Mouse (Mus musculus): ENCODE results near the gene Plekhg1. TPM values are rescaled to one million over a fixed set of nuclear protein-coding genes. Genes with fewer than 3 reads are reported as not detected.

The Plekhg1 gene
- polyA plus RNA-seq (2014; fragmentation: Nextera tagmentation; extraction: Ambion mirVana): 16.4 and 18.8 TPM in 2 replicates

DNA sequence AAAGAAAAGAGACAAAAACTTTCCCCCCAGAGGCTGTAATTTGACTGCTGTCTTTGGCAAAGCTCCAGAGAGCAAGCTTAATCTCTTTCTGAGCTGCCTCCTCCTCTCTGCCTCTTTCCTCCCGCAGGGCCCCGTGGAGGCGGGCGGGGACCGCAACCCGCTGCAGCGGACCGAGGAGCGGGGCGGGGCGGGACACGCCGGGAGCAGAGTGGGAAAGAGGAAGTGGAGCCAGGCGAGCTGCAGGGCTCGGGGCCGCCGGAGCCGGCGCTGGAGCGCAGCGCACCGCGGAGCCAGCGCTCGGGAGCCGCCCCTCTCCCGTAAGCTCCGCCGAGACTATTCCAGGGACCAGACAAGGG lies at the start of gene Plekhg1:
Gene Plekhg1 (plus strand): TSS at position 217 of the 356 bp plus-strand sequence.
- peak; percentile 90 for ATAC-seq (ENCODE audit: insufficient number of reproducible peaks, insufficient read depth, low FRiP score, low read depth)

DNA sequence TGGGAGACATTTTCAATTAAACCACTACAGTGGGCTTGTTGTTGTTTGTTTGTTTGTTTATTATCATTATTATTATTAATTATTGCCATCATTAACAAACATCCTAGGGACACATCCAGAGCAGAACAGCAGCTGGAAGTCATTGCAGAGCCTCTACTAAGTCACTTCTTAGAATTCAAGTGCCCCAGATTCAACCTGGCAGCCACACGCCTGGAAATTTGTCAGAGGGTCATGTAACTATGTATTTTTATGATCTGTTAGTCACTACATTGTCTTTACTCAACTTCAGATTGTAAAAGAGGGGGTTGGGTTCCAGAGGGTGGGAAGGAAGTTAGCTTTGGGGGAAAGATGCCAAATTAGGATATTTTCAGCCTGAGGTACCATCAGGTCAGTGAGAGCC lies 47.4 kb upstream of the Plekhg1 start:
- Histone ChIP-seq H3K4me1 (ENCODE audit: control insufficient read depth, insufficient read depth, low read length) (no peaks in the 10 kb centered on the region), H3K4me2 (replicated peaks; ENCODE audit: low read depth, low read length) (no peak overlapping the region), H3K27ac (ENCODE audit: low read length) (no peak overlapping the region), H3K27me3 (ENCODE audit: control insufficient read depth, insufficient read depth, low read length) (no peaks in the 10 kb centered on the region), H3K4me3 (ENCODE audit: low read depth, low read length) (no peak overlapping the region), H3K36me3 (ENCODE audit: control insufficient read depth, insufficient read depth, low read length) (no peaks in the 10 kb centered on the region), H3K9me3 (ENCODE audit: control insufficient read depth, low read depth, low read length) (no peaks in the 10 kb centered on the region), H3K9ac (replicated peaks; ENCODE audit: low read depth, low read length) (no peak overlapping the region)
- no peak for ATAC-seq (ENCODE audit: insufficient number of reproducible peaks, insufficient read depth, low FRiP score, low read depth)
- 63% methylated on average over 1 of the region's 1 CpGs for WGBS

More for the DNA sequence above, at the start of gene Plekhg1:
- Histone ChIP-seq H3K27ac (ENCODE audit: low read length) (peak within 1 kb of the TSS; percentile 90), H3K4me2 (replicated peaks; ENCODE audit: low read depth, low read length) (peak within 1 kb of the TSS; percentile 78), H3K4me1 (ENCODE audit: control insufficient read depth, insufficient read depth, low read length) (no peaks in the 10 kb centered on the region), H3K9ac (replicated peaks; ENCODE audit: low read depth, low read length) (peak within 1 kb of the TSS; percentile 68), H3K36me3 (ENCODE audit: control insufficient read depth, insufficient read depth, low read length) (no peaks in the 10 kb centered on the region), H3K9me3 (ENCODE audit: control insufficient read depth, low read depth, low read length) (no peaks in the 10 kb centered on the region), H3K4me3 (ENCODE audit: low read depth, low read length) (peak within 1 kb of the TSS; percentile 71), H3K27me3 (ENCODE audit: control insufficient read depth, insufficient read depth, low read length) (no peaks in the 10 kb centered on the region)
- WGBS: 0% methylated on average over 25 of the region's 29 CpGs

DNA sequence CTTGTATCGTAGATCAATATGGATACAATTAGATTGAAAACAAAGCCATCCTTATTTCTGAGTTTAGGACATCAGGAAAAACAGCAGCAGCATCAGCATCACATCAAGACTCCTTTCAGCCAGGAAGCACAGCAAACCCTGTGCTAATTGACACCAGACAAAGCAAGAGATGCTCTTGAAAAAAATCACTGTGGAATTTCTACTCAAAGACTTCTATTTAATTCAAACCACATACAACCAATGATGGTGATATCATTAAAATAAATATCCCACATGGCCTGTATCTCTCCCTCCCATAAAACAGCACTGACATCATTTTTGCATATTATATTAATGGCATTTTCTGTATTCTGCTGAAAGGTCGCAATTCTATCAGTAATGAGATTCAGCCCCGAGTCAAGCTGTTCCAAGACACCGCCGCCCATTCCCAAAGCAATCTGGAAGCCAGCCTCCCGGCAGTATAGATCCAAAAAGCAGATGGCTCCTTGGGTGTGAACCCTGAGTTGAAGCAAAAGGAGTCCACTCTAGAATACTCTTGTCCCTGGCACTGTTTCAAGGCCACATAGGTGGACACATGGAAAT lies 46.4 kb upstream of the Plekhg1 start:
- no peak for ATAC-seq (ENCODE audit: insufficient number of reproducible peaks, insufficient read depth, low FRiP score, low read depth)
- Histone ChIP-seq H3K4me1 (ENCODE audit: control insufficient read depth, insufficient read depth, low read length) (no peaks in the 10 kb centered on the region), H3K27me3 (ENCODE audit: control insufficient read depth, insufficient read depth, low read length) (no peaks in the 10 kb centered on the region), H3K4me3 (ENCODE audit: low read depth, low read length) (no peak overlapping the region), H3K9ac (replicated peaks; ENCODE audit: low read depth, low read length) (no peak overlapping the region), H3K9me3 (ENCODE audit: control insufficient read depth, low read depth, low read length) (no peaks in the 10 kb centered on the region), H3K4me2 (replicated peaks; ENCODE audit: low read depth, low read length) (no peak overlapping the region), H3K36me3 (ENCODE audit: control insufficient read depth, insufficient read depth, low read length) (no peaks in the 10 kb centered on the region), H3K27ac (ENCODE audit: low read length) (no peak overlapping the region)
- WGBS: 78% methylated on average over 6 of the region's 6 CpGs

DNA sequence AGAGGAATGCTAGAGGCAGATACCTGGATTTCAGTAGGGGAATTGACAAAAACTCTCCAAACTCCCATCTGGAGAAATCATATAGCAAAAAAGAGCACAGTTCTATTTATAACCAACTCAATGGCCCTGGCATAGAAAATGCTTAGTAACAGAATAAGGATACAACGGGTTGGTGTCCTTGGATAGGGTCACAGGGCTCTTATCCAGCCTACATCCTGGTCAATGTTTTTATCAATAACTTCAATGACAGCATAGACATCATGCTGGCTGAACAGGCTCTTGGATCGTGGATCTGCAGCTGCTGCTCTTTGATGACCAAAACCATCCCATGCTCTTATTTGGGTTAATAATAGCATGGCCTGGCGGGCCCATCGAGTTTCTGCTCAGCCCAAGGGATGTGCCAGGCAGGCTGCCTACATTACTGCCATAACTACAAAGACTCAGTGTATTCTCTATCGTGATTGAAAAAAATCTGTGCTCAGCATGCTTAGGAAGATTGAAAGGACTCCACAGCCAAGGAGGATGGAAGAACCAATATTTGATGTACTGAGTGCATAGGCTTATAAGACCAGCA lies 44.7 kb upstream of the Plekhg1 start:
- Histone ChIP-seq H3K4me3 (ENCODE audit: low read depth, low read length) (no peak overlapping the region), H3K27me3 (ENCODE audit: control insufficient read depth, insufficient read depth, low read length) (no peaks in the 10 kb centered on the region), H3K4me1 (ENCODE audit: control insufficient read depth, insufficient read depth, low read length) (no peaks in the 10 kb centered on the region), H3K9ac (replicated peaks; ENCODE audit: low read depth, low read length) (no peak overlapping the region), H3K9me3 (ENCODE audit: control insufficient read depth, low read depth, low read length) (no peaks in the 10 kb centered on the region), H3K27ac (ENCODE audit: low read length) (no peak overlapping the region), H3K4me2 (replicated peaks; ENCODE audit: low read depth, low read length) (no peak overlapping the region), H3K36me3 (ENCODE audit: control insufficient read depth, insufficient read depth, low read length) (no peaks in the 10 kb centered on the region)
- 82% methylated on average over 5 of the region's 5 CpGs for WGBS
- no peak for ATAC-seq (ENCODE audit: insufficient number of reproducible peaks, insufficient read depth, low FRiP score, low read depth)

DNA sequence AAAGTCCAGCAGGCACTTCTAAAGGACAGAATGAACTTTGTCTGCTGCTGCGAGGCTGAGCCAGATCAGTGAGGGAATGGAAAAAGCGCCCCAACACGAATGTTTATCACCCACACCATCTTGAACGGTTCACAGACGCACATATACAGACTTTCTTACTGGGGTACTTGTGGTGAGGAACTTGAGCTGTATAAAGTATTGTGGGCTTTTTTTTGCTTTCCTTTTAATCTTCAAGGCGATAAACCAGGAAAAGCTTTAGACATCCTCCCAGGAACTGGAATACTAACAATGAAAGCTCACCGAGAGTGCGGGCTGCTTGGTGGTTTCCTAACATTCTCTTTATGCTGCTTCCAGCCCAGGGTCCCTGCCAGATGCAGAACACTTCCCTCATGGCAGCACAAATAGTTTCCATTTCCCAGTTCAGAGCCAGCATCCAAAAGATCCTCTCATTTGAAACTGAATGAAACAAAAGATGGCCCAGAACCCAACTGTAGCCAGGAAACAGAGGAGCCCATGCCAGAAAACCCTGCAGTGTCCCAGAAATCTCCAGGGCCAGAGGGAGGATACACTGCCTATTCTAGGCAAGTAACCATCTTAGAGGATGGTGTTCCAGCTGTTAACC lies 43.3 kb upstream of the Plekhg1 start:
- ATAC-seq (ENCODE audit: insufficient number of reproducible peaks, insufficient read depth, low FRiP score, low read depth): no peak
- no peak overlapping the region for H3K4me3 ChIP-seq (ENCODE audit: low read depth, low read length)
- no peak overlapping the region; the same call in 1 of the 2 replicates for H3K27ac ChIP-seq (ENCODE audit: low read length)
- H3K36me3 ChIP-seq (ENCODE audit: control insufficient read depth, insufficient read depth, low read length): no peaks in the 10 kb centered on the region
- H3K4me2 ChIP-seq (replicated peaks; ENCODE audit: low read depth, low read length): no peak overlapping the region
- H3K27me3 ChIP-seq (ENCODE audit: control insufficient read depth, insufficient read depth, low read length): no peaks in the 10 kb centered on the region
- H3K9ac ChIP-seq (replicated peaks; ENCODE audit: low read depth, low read length): no peak overlapping the region
- H3K4me1 ChIP-seq (ENCODE audit: control insufficient read depth, insufficient read depth, low read length): no peaks in the 10 kb centered on the region
- no peaks in the 10 kb centered on the region for H3K9me3 ChIP-seq (ENCODE audit: control insufficient read depth, low read depth, low read length)
- 30% methylated on average over 8 of the region's 8 CpGs for WGBS

DNA sequence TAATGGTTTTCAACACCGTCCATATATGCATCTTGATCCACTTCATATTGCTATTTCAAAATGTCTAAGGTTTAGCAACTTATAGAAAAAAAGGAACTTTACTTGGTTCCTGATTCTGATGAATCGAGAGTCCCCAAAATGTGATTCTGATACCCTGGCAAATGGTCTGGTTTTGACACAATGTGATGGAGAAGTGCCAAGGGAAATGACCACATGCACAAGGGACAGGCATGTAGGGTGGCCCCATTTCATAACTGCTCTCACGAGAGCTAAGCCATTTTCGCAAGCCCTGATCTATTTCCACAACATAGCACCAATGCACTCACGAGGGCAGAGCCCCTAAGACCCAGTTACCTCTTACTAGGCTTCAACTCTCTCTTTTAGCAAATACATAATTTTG lies 42.7 kb upstream of the Plekhg1 start:
- H3K27me3 ChIP-seq (ENCODE audit: control insufficient read depth, insufficient read depth, low read length): no peaks in the 10 kb centered on the region
- H3K4me1 ChIP-seq (ENCODE audit: control insufficient read depth, insufficient read depth, low read length): no peaks in the 10 kb centered on the region
- 84% methylated on average over 5 of the region's 5 CpGs for WGBS
- no peak overlapping the region for H3K4me3 ChIP-seq (ENCODE audit: low read depth, low read length)
- ATAC-seq (ENCODE audit: insufficient number of reproducible peaks, insufficient read depth, low FRiP score, low read depth): no peak
- no peaks in the 10 kb centered on the region for H3K36me3 ChIP-seq (ENCODE audit: control insufficient read depth, insufficient read depth, low read length)
- no peak overlapping the region for H3K27ac ChIP-seq (ENCODE audit: low read length)
- H3K9me3 ChIP-seq (ENCODE audit: control insufficient read depth, low read depth, low read length): no peaks in the 10 kb centered on the region
- no peak overlapping the region for H3K4me2 ChIP-seq (replicated peaks; ENCODE audit: low read depth, low read length)
- no peak overlapping the region for H3K9ac ChIP-seq (replicated peaks; ENCODE audit: low read depth, low read length)

DNA sequence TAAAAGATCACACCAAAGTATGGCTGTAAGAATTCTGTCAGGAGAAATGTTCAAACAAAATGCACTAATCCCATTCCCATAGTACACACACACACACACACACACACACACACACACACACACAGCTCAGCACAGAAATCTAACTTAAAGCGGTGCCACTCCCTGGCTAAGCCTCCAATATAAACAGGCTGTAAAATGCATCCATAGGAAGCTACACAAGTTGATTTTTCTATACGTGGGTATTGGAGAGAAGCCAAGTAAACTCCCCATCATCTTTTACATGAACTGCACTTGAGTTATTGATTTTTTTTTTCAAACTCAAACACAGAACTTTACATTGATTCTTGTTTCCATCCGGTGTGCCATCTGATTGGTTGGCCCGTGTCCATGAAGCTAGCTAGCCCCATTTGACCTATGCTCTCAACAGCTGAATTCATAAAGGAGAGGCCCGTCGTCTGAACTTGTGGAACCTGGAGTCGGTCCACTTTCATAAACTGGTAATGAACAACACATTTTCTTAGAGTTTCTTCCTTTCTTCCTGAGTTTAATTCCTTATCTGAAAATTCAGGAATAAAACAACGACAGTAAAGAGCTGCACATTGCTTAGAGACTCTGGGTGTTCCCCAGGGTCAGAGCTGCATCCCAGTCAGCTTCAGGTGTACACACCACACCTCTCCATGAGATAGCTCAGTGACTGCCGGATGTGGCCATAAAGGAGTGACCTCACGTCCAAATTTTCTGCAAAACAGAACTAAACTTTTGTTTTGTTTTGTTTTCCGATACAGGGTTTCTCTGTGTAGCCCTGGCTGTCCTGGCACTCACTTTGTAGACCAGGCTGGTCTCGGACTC lies 39.7 kb upstream of the Plekhg1 start:
- Histone ChIP-seq H3K4me1 (ENCODE audit: control insufficient read depth, insufficient read depth, low read length) (no peaks in the 10 kb centered on the region), H3K4me2 (replicated peaks; ENCODE audit: low read depth, low read length) (no peak overlapping the region), H3K4me3 (ENCODE audit: low read depth, low read length) (no peak overlapping the region), H3K36me3 (ENCODE audit: control insufficient read depth, insufficient read depth, low read length) (no peaks in the 10 kb centered on the region), H3K27me3 (ENCODE audit: control insufficient read depth, insufficient read depth, low read length) (no peaks in the 10 kb centered on the region), H3K9ac (replicated peaks; ENCODE audit: low read depth, low read length) (no peak overlapping the region), H3K9me3 (ENCODE audit: control insufficient read depth, low read depth, low read length) (no peaks in the 10 kb centered on the region), H3K27ac (ENCODE audit: low read length) (no peak overlapping the region)
- WGBS: 40% methylated on average over 12 of the region's 12 CpGs
- ATAC-seq (ENCODE audit: insufficient number of reproducible peaks, insufficient read depth, low FRiP score, low read depth): no peak

DNA sequence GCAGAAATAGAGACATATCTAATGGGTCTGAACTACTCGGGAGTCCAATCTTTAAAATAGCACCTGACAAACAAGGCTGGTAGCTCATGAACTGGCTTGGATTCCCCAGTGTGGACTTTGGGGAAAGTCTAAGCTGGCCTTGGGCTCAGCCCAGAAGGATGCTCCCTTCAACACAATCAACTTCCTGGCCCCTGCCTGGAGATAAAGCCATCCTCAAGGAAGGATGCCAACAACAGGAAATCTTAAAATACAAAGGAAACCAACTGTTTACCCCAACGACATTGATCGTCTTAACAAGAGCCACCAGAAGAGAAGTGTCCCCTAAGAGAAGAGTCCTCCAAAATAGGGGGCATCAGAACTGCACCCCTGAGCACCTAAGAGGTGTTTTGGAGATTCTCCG lies 38.3 kb upstream of the Plekhg1 start:
- Histone ChIP-seq H3K36me3 (ENCODE audit: control insufficient read depth, insufficient read depth, low read length) (no peaks in the 10 kb centered on the region), H3K4me2 (replicated peaks; ENCODE audit: low read depth, low read length) (no peak overlapping the region), H3K9ac (replicated peaks; ENCODE audit: low read depth, low read length) (no peak overlapping the region), H3K4me3 (ENCODE audit: low read depth, low read length) (no peak overlapping the region), H3K9me3 (ENCODE audit: control insufficient read depth, low read depth, low read length) (no peaks in the 10 kb centered on the region), H3K4me1 (ENCODE audit: control insufficient read depth, insufficient read depth, low read length) (no peaks in the 10 kb centered on the region), H3K27me3 (ENCODE audit: control insufficient read depth, insufficient read depth, low read length) (no peaks in the 10 kb centered on the region), H3K27ac (ENCODE audit: low read length) (no peak overlapping the region)
- WGBS: 79% methylated on average over 4 of the region's 4 CpGs
- no peak for ATAC-seq (ENCODE audit: insufficient number of reproducible peaks, insufficient read depth, low FRiP score, low read depth)
